Mouse (Mus musculus): ENCODE results near the gene Lrig1.

Gene Lrig1

GRCm38 (mm10) chr6:94676300-94676699 is 23.7 kb downstream of the Lrig1 start:
- DNase-seq = no peak

- no peak for DNase-seq
Measured at GRCm38 (mm10) chr6:94672426-94672825, 27.5 kb downstream of the Lrig1 start.

DNA sequence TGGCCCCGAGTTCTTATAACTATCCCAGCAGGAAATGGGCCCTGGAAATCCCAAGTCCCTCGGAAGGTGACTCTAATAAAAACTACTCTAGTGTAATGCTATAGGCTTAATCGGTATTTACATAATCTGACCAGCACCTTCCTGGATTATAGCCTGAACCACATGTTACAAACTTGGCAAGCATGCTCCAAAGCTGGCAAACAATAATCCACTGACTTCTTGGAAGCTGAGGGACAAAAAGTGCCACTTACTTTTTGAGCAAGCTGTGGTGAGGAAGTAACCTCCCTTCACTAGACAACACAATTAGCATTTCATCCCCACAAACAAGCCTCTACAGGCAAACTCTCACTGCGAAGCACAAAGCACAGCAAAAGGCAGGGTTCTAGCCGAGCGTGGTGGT is 30.6 kb downstream of the Lrig1 start:
- no peak for DNase-seq

GRCm38 (mm10) chr6:94668204-94668863 is 31.6 kb downstream of the Lrig1 start:
- no peak for DNase-seq

- no peak for DNase-seq
Measured at GRCm38 (mm10) chr6:94667131-94667530, 32.8 kb downstream of the Lrig1 start.

GRCm38 (mm10) chr6:94666432-94667119 is 33.4 kb downstream of the Lrig1 start:
- DNase-seq = no peak

DNA sequence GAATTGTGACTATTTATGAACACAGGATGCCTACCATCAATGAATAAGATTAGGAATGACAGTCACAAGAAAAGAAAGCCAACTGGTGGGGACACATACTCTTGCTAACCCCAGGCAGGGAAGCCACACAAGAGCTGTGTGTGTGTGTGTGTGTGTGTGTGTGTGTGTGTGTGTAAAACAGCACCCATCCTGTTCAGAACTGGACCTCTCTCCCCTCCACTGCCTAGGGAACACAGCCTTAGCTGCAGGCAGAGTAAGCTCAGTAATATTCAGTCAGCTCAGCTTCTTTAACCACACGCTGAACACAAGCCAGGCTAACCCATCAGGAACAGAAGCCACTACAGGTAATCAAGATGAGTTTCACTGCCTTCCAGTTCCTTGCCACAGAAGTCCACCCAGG is 34.3 kb downstream of the Lrig1 start:
- DNase-seq = no peak

DNA sequence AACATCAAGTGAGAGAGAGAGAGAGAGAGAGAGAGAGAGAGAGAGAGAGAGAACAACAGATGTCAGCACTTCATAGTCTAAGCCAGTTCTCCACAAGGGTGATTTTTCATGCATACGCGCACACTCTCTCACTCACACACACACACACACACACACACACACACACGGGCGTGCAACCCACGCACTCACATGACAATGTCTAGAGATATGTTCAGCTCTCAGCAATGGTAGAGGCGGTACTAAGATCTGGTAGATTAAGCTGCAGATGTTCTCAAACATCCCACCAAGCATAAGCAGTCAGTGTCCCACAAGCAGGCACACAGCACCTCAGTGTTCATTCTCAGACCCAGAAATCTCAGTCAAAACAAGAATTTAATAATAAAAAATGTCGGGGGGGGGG is 34.7 kb downstream of the Lrig1 start:
- DNase-seq = no peak

GRCm38 (mm10) chr6:94664000-94664399 is 36.0 kb downstream of the Lrig1 start:
- no peak for DNase-seq

- no peak for DNase-seq
Measured at GRCm38 (mm10) chr6:94661923-94662322, 38.0 kb downstream of the Lrig1 start.

DNA sequence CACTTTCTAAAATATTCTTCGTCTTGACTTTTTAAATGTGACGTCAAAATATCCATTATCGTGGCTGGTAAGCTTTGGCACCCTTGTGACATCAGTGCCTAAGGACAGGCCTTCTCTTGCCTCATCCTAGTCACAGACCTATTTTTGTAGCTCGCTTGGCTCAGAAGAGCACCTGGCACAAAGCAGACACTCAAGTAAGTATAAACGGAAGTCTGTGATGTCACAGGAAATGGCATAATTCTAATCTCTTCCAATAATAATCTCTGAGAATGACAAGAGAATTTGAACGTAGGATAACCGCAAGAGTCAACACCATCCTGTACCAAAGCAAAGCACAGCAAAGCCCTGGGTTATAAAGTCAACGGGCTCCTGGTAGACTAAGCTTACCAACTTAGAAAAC is 38.6 kb downstream of the Lrig1 start:
- no peak for DNase-seq

- DNase-seq = no peak
Measured at GRCm38 (mm10) chr6:94659886-94660333, 40.0 kb downstream of the Lrig1 start.

GRCm38 (mm10) chr6:94658136-94658480 is 41.9 kb downstream of the Lrig1 start:
- no peak for DNase-seq

GRCm38 (mm10) chr6:94657204-94658135 is 42.5 kb downstream of the Lrig1 start:
- no peak for DNase-seq

GRCm38 (mm10) chr6:94655818-94656478 is 44.0 kb downstream of the Lrig1 start:
- peak; percentile 34 to 35 for DNase-seq

DNA sequence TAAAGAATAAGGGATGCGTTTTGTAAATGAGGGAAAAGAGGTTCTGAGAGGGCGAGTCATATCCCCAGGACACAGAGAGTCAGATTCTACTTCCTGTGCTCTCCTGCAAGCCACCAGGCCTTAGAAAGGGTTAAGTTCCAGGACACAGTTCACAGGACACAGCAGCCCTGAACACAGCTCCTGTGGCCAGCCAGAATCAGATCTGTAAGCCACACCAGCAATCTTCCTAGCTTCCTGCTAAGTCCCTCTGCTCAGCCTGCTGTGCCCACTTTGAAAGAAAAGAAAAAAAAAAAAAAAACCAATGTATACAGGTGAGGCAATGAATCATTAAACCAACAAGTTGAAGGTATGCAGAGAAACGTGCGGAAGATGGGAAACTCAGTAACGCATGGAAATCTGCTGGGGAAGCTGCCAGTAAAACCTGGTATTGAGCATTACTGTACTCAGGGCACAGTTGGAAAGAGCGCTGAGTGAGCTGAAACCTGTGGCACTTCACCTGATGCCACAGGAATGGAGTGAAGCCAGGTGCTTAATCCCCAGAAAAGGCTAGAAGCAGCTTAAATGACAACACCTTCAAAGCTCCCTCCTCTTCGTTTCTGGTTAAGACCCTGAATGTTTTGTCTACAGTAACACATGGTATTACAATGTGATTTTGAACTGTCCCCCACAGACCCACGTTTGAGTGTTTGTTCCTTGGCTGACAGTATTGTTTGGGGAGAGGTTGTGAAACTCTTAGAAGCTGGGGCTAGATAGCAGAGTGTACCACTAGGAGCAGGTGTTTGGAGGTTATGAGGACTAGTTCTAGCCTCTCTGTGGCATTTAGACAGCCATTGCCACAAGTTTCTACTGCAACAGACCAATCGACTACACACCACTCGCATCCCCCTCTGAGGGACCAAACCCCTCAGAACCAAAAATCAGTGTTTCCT is 46.3 kb downstream of the Lrig1 start:
- no peak for DNase-seq

DNA sequence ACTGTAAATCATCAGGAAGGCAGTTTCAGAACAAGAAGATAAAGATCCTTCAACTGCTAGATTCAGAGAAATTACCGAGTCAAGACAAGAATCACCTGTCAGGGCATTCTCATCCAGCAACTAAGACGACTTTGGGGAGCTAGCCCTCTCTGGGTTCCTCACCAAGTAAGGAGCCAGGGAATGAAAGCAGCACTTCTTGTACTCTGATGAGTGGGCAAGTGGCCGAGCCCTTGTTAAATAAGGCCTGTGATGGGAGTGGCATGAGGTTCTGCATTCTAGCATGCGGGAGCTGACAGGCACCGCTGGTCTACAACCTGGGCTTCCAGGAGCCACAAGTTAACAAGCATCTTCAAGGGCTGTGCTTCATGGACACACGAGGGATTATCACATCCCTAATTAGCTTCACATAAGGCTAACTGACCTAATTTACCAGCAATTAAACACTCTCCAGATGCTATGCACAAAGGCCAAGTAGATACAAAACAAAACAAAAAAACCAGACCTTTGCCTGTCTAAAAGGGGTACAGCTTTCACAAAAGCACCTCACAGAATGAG is 47.2 kb downstream of the Lrig1 start:
- DNase-seq = no peak

GRCm38 (mm10) chr6:94651541-94651940 is 48.4 kb downstream of the Lrig1 start:
- no peak for DNase-seq

GRCm38 (mm10) chr6:94649637-94650036 is 50.3 kb downstream of the Lrig1 start:
- DNase-seq = no peak

- no peak for DNase-seq
Measured at GRCm38 (mm10) chr6:94648496-94648895, 51.5 kb downstream of the Lrig1 start.

Measured in cerebellum, postnatal 14 days (tissue).